Mouse (Mus musculus) heart, postnatal 25 days (tissue): ENCODE measurements around the gene Nr5a1. TPM values are rescaled to one million over a fixed set of nuclear protein-coding genes. Genes with fewer than 3 reads are reported as not detected.

Experiments used
- DNase-seq: peaks from one replicate; pipeline ENCODE4 v3.0.0; 2022; ENCODE audit warnings: low spot score
- intact Hi-C: fragments of 180-260 bp; cut with DNase I; formaldehyde crosslinking; loops from one replicate; pipeline ENCODE4 v1.15.1; 2025
- total RNA-seq, 2 experiments: library from RNA; stranded (reverse); gene quantifications; 2 replicates each; pipeline ENCODE4 v1.2.3; 2021

The Nr5a1 gene
- total RNA-seq, 2 experiments from 2014 or later, result not detected

- DNase-seq, result no peak
- intact Hi-C loops, result no loop called here
These were observed 5.2 kb downstream of the Nr5a1 start for GRCm38 (mm10) chr2:38708907-38709688.

GRCm38 (mm10) chr2:38706661-38707060 is 7.7 kb downstream of the Nr5a1 start:
- DNase-seq, result no peak
- intact Hi-C loops, result no loop called here

- no peak for DNase-seq
- intact Hi-C loops, result no loop called here
These were observed 9.3 kb downstream of the Nr5a1 start for GRCm38 (mm10) chr2:38705036-38705435.

GRCm38 (mm10) chr2:38704336-38704735 is 10.0 kb downstream of the Nr5a1 start:
- no peak for DNase-seq
- intact Hi-C loops, result no loop called here

- intact Hi-C loops, result no loop called here
- no peak for DNase-seq
These were observed 14.2 kb downstream of the Nr5a1 start for GRCm38 (mm10) chr2:38700177-38700576.

GRCm38 (mm10) chr2:38698623-38699022 is 15.7 kb downstream of the Nr5a1 start:
- intact Hi-C loops, result no loop called here
- no peak for DNase-seq

GRCm38 (mm10) chr2:38697128-38698120 is 16.9 kb downstream of the Nr5a1 start:
- DNase-seq, result no peak
- intact Hi-C loops, result no loop called here

GRCm38 (mm10) chr2:38695770-38696169 is 18.6 kb downstream of the Nr5a1 start:
- intact Hi-C loops, result no loop called here
- no peak for DNase-seq

GRCm38 (mm10) chr2:38691542-38691941 is 22.8 kb downstream of the Nr5a1 start:
- no peak for DNase-seq
- intact Hi-C loops, result no loop called here

- intact Hi-C loops, result no loop called here
These were observed 24.5 kb downstream of the Nr5a1 start for GRCm38 (mm10) chr2:38689881-38690280.

GRCm38 (mm10) chr2:38688791-38689520 is 25.4 kb downstream of the Nr5a1 start:
- intact Hi-C loops, result no loop called here

More at GRCm38 (mm10) chr2:38689881-38690280, 24.5 kb downstream of the Nr5a1 start:
- no peak for DNase-seq

GRCm38 (mm10) chr2:38685746-38686145 is 28.6 kb downstream of the Nr5a1 start:
- intact Hi-C loops, result no loop called here
- DNase-seq, result no peak

More at GRCm38 (mm10) chr2:38688791-38689520, 25.4 kb downstream of the Nr5a1 start:
- no peak for DNase-seq

GRCm38 (mm10) chr2:38683083-38683482 is 31.3 kb downstream of the Nr5a1 start:
- no peak for DNase-seq
- intact Hi-C loops, result no loop called here

GRCm38 (mm10) chr2:38682209-38682608 is 32.1 kb downstream of the Nr5a1 start:
- intact Hi-C loops, result no loop called here
- no peak for DNase-seq

GRCm38 (mm10) chr2:38678947-38679346 is 35.4 kb downstream of the Nr5a1 start:
- intact Hi-C loops, result no loop called here
- DNase-seq, result no peak

GRCm38 (mm10) chr2:38675366-38675969 is 38.9 kb downstream of the Nr5a1 start:
- DNase-seq, result no peak
- intact Hi-C loops, result no loop called here

GRCm38 (mm10) chr2:38672496-38672895 is 41.8 kb downstream of the Nr5a1 start:
- no peak for DNase-seq
- intact Hi-C loops, result no loop called here

- no peak for DNase-seq
- intact Hi-C loops, result no loop called here
These were observed 45.4 kb downstream of the Nr5a1 start for GRCm38 (mm10) chr2:38668802-38669580.

- no peak for DNase-seq
- intact Hi-C loops, result loop anchor here (2.0 kb wide), 1 partner anchor 77 kb away; no protein-coding TSS in a partner anchor
These were observed 52.9 kb downstream of the Nr5a1 start for GRCm38 (mm10) chr2:38661398-38661797.
